Mouse (Mus musculus): ENCODE data around the gene Cnn2. TPM values are rescaled to one million over a fixed set of nuclear protein-coding genes. Genes with fewer than 3 reads are reported as not detected.

Cnn2 gene
- polyA plus RNA-seq, 1 experiment from 2014 or later, result 40.0 TPM

GRCm38 (mm10) chr10:79984195-79984816, 4.1 kb upstream of the Cnn2 start, which contains the start of gene Tmem259:
Gene Tmem259, minus strand, starts transcription at chr10:79984330.
- H3K4me3 ChIP-seq (ENCODE audit: low read depth, low read length), result peak within 1 kb of the TSS; percentile 73
- DNase-seq (ENCODE audit: low spot score), result peak; percentile 95
- H3K36me3 ChIP-seq (ENCODE audit: control insufficient read depth, insufficient read depth, low read length), result peaks cover 20% of the 10 kb centered on the region; the same call in 1 of the 2 replicates
- peak within 1 kb of the TSS; percentile 95 for H3K4me2 ChIP-seq (ENCODE audit: low read length)
- peak within 1 kb of the TSS; percentile 95 for H3K27ac ChIP-seq (ENCODE audit: low read depth, low read length)
- peaks cover 22% of the 10 kb centered on the region for H3K4me1 ChIP-seq (ENCODE audit: control insufficient read depth, insufficient read depth, low read length)
- H3K9ac ChIP-seq (ENCODE audit: low read length), result peak within 1 kb of the TSS; percentile 87
- H3K27me3 ChIP-seq (replicated peaks; ENCODE audit: control insufficient read depth, insufficient read depth, low read length), result peaks cover 26% of the 10 kb centered on the region
- under 1% methylated on average over 42 of the region's 49 CpGs for WGBS
- no peaks in the 10 kb centered on the region for H3K9me3 ChIP-seq (replicated peaks; ENCODE audit: control insufficient read depth, low read length)
- ATAC-seq, result peak; percentile 81

DNA sequence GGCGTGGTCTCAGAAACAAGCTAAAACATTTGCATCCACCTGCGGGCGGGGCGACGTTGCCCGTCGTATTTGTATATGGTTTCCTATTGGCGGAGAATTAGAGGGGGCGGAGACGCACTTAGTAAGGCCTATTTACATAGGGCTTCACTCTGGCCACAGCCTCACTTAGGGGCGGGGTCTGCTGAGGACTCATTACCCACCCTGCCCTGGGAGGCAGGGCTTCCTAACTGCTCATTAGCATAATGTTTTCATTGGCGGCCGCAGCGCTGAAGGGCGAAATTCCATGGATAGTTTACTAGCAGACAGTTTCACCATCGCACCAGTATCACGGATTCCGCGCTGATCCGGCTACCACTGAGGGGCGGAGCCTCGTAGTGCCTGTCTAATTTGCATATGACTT, 3.5 kb upstream of the Cnn2 start:
- peak overlapping the region; percentile 95 for H3K27ac ChIP-seq (ENCODE audit: low read depth, low read length)
- WGBS, result under 1% methylated on average over 22 of the region's 22 CpGs
- H3K4me1 ChIP-seq (ENCODE audit: control insufficient read depth, insufficient read depth, low read length), result peaks cover 22% of the 10 kb centered on the region
- DNase-seq (ENCODE audit: low spot score) (peak; percentile 100), ATAC-seq (peak; percentile 95)
- H3K36me3 ChIP-seq (ENCODE audit: control insufficient read depth, insufficient read depth, low read length), result 0 out of 2 replicates have a peak, but pooled peaks cover 15% of the 10 kb centered on the region
- peak overlapping the region; percentile 87 for H3K9ac ChIP-seq (ENCODE audit: low read length)
- peak overlapping the region; percentile 95 for H3K4me2 ChIP-seq (ENCODE audit: low read length)
- H3K9me3 ChIP-seq (replicated peaks; ENCODE audit: control insufficient read depth, low read length), result no peaks in the 10 kb centered on the region
- H3K27me3 ChIP-seq (replicated peaks; ENCODE audit: control insufficient read depth, insufficient read depth, low read length), result peaks cover 32% of the 10 kb centered on the region
- H3K4me3 ChIP-seq (ENCODE audit: low read depth, low read length), result peak overlapping the region; percentile 73

DNA sequence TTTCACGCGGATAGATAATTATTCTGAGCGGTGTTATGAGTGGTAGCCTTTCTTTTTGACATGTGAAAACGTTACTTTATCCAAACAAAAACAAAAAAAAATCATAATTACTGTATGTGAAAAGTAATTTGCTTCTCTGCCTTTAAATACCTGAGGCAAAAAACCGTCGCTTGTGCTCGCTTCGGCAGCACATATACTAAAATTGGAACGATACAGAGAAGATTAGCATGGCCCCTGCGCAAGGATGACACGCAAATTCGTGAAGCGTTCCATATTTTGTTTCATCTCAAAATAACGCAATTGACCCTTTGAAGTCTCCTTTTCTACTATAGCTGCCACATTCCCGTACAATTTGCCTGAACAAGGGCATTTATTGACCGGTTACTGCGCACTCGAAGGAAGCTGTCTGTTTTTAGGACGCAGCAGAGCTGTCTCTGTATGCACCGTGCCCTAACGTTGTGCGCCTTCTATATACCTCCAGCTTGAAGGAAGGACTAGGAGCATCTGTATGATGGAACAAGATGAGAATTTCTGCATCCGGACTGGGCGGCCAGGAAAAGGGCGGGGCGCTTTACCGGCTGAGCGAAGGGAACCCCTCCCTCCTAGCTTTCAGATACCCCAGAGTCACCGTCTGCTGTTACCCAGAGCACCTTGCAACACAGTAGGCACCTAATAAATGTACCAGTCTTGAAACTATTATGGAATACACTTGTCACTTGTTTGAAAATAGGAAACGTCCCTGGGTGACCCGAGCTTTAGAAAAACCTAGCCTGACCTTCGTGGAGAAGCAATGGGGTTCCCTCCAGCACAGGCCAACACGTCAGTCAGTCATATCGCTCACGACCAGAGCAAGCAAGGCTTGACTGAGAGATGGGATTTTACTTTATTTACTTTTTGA, 2.8 kb upstream of the Cnn2 start:
- Histone ChIP-seq H3K27ac (ENCODE audit: low read depth, low read length) (peak overlapping the region; percentile 95), H3K27me3 (replicated peaks; ENCODE audit: control insufficient read depth, insufficient read depth, low read length) (peaks cover 36% of the 10 kb centered on the region), H3K9ac (ENCODE audit: low read length) (peak overlapping the region; percentile 75), H3K4me3 (ENCODE audit: low read depth, low read length) (peak overlapping the region; percentile 73), H3K4me2 (ENCODE audit: low read length) (peak overlapping the region; percentile 95), H3K36me3 (ENCODE audit: control insufficient read depth, insufficient read depth, low read length) (0 out of 2 replicates have a peak, but pooled peaks cover 7% of the 10 kb centered on the region), H3K4me1 (ENCODE audit: control insufficient read depth, insufficient read depth, low read length) (peaks cover 22% of the 10 kb centered on the region), H3K9me3 (replicated peaks; ENCODE audit: control insufficient read depth, low read length) (no peaks in the 10 kb centered on the region)
- 4% methylated on average over 35 of the region's 35 CpGs for WGBS
- peak; percentile 25; the same call in 1 of the 2 replicates for ATAC-seq
- peak; percentile 66 for DNase-seq (ENCODE audit: low spot score)

DNA sequence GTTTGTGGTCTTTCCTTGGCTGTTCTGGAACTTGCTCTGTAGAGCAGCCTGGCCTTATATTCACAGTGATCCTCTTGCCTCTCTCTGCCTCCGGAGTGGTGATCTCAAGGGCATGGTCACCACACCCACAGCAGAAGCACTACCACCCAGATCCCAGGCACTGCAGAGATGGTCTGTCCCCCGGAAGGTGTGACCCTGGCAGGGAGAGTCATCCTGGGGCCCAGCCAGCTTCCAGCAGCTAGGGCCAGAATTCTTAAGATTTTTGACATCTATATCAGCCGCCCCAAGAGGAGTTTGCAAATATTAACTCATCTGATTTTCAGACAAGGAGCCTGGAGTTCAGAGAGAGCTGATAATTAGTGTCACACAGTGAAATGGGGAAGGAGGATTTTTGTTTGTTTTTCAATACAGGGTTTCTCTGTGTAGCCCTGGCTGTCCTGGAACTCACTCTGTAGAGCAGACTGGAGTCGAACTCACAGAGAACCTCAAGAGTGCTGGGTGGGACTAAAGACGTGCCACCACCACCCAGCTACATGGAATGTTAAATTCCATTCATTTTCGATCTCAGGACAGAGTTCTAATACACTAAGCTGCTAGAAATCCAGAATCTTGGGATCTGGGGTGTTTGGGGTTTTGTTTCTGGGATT, 2.0 kb upstream of the Cnn2 start:
- ATAC-seq, result no peak
- H3K27ac ChIP-seq (ENCODE audit: low read depth, low read length), result peak overlapping the region; percentile 95; the same call in 1 of the 2 replicates
- peaks cover 2% of the 10 kb centered on the region; the same call in 1 of the 2 replicates for H3K9me3 ChIP-seq (replicated peaks; ENCODE audit: control insufficient read depth, low read length)
- H3K27me3 ChIP-seq (replicated peaks; ENCODE audit: control insufficient read depth, insufficient read depth, low read length), result peaks cover 38% of the 10 kb centered on the region
- 53% methylated on average over 6 of the region's 6 CpGs for WGBS
- H3K9ac ChIP-seq (ENCODE audit: low read length), result peak overlapping the region; percentile 75; the same call in 1 of the 2 replicates
- peaks cover 22% of the 10 kb centered on the region for H3K4me1 ChIP-seq (ENCODE audit: control insufficient read depth, insufficient read depth, low read length)
- DNase-seq (ENCODE audit: low spot score), result no peak
- peak overlapping the region; percentile 73 for H3K4me3 ChIP-seq (ENCODE audit: low read depth, low read length)
- peak overlapping the region; percentile 95 for H3K4me2 ChIP-seq (ENCODE audit: low read length)
- 0 out of 2 replicates have a peak, but pooled peaks cover 3% of the 10 kb centered on the region for H3K36me3 ChIP-seq (ENCODE audit: control insufficient read depth, insufficient read depth, low read length)

- peaks cover 6% of the 10 kb centered on the region; the same call in 1 of the 2 replicates for H3K9me3 ChIP-seq (replicated peaks; ENCODE audit: control insufficient read depth, low read length)
- peaks cover 38% of the 10 kb centered on the region for H3K27me3 ChIP-seq (replicated peaks; ENCODE audit: control insufficient read depth, insufficient read depth, low read length)
- H3K36me3 ChIP-seq (ENCODE audit: control insufficient read depth, insufficient read depth, low read length), result no peaks in the 10 kb centered on the region
- H3K27ac ChIP-seq (ENCODE audit: low read depth, low read length), result no peak overlapping the region
- H3K4me1 ChIP-seq (ENCODE audit: control insufficient read depth, insufficient read depth, low read length), result peaks cover 22% of the 10 kb centered on the region
- DNase-seq (ENCODE audit: low spot score) (peak; percentile 76), ATAC-seq (no peak)
- no peak overlapping the region for H3K9ac ChIP-seq (ENCODE audit: low read length)
- WGBS, result 5% methylated on average over 11 of the region's 11 CpGs
- H3K4me3 ChIP-seq (ENCODE audit: low read depth, low read length), result no peak overlapping the region
- H3K4me2 ChIP-seq (ENCODE audit: low read length), result peak overlapping the region; percentile 24; the same call in 1 of the 2 replicates
Observed at GRCm38 (mm10) chr10:79986963-79987362, 1.4 kb upstream of the Cnn2 start.

DNA sequence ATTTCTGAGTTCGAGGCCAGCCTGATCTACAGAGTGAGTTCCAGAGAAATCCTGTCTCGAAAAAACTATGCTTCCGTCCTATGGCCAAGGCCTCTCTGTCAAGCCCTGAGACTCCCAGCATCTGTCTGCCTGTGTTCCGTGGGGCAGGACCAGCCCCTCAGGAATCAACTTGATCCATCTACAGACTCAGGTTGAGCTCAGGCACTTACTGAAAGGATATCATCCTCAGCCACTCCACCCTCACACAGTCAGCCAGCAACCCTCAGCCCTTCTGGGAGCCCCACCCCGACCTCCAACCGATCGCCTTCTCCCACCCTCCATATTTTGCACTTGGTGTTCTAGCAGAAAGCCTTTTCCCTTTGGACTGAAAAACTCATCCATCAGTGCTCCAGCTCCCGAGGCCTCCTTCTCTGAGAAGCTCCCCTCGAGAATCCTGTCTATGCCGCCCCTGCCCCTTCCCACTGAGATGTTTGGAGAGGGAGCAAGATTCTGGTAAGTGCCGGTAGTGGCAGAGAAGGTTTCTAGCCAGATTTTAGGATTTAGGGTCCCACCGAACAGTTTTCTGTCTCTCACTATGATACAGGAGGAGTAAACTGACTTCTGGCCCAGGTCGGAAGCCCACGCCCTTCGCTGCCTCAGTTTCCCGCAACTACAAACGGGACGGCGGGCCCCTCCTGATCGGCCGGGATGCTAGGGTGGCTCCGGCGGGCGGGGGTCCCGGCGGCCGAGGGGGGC, 446 bp upstream of the Cnn2 start:
- Histone ChIP-seq H3K9me3 (replicated peaks; ENCODE audit: control insufficient read depth, low read length) (peaks cover 6% of the 10 kb centered on the region; the same call in 1 of the 2 replicates), H3K36me3 (ENCODE audit: control insufficient read depth, insufficient read depth, low read length) (no peaks in the 10 kb centered on the region), H3K4me2 (ENCODE audit: low read length) (peak overlapping the region; percentile 49), H3K27ac (ENCODE audit: low read depth, low read length) (no peak overlapping the region), H3K27me3 (replicated peaks; ENCODE audit: control insufficient read depth, insufficient read depth, low read length) (peaks cover 38% of the 10 kb centered on the region), H3K9ac (ENCODE audit: low read length) (peak overlapping the region; percentile 52), H3K4me1 (ENCODE audit: control insufficient read depth, insufficient read depth, low read length) (peaks cover 16% of the 10 kb centered on the region), H3K4me3 (ENCODE audit: low read depth, low read length) (peak overlapping the region; percentile 33)
- ATAC-seq (no peak), DNase-seq (ENCODE audit: low spot score) (no peak)
- WGBS, result 13% methylated on average over 27 of the region's 27 CpGs

GRCm38 (mm10) chr10:79989272-79989786, 945 bp downstream of the Cnn2 start:
- no peak for DNase-seq (ENCODE audit: low spot score)
- H3K4me3 ChIP-seq (ENCODE audit: low read depth, low read length), result 0 out of 2 replicates have a peak overlapping the region, but pooled peaks have one; percentile 33
- peaks cover 9% of the 10 kb centered on the region for H3K4me1 ChIP-seq (ENCODE audit: control insufficient read depth, insufficient read depth, low read length)
- H3K9ac ChIP-seq (ENCODE audit: low read length), result no peak overlapping the region; the same call in 1 of the 2 replicates
- H3K27me3 ChIP-seq (replicated peaks; ENCODE audit: control insufficient read depth, insufficient read depth, low read length), result peaks cover 38% of the 10 kb centered on the region
- ATAC-seq, result no peak
- peaks cover 6% of the 10 kb centered on the region; the same call in 1 of the 2 replicates for H3K9me3 ChIP-seq (replicated peaks; ENCODE audit: control insufficient read depth, low read length)
- peak overlapping the region; percentile 49; the same call in 1 of the 2 replicates for H3K4me2 ChIP-seq (ENCODE audit: low read length)
- H3K36me3 ChIP-seq (ENCODE audit: control insufficient read depth, insufficient read depth, low read length), result no peaks in the 10 kb centered on the region
- H3K27ac ChIP-seq (ENCODE audit: low read depth, low read length), result no peak overlapping the region
- 31% methylated on average over 8 of the region's 8 CpGs for WGBS
